Mouse (Mus musculus) kidney, embryonic 16.5 days (tissue): ENCODE measurements at regions not wholly inside any gene's neighbourhood (a gene's known extent, or its start where the extent isn't known, plus 50 kb on each side); places are given as distances from the start of the nearest gene placed in this dataset.

ENCODE experiments used
- ATAC-seq: fragments of 200-750 bp; cut with Nextera tagmentation; 2 replicates; pipeline ENCODE4 v1.8.0; 2017; ENCODE audit warnings: moderate TSS enrichment; ENCODE audit not compliant: low FRiP score, low TSS enrichment
- H3K27ac ChIP-seq: fragments of 300-500 bp; sonication (generic); 2 replicates; pipeline ENCODE4 v1.5.1; 2014; ENCODE audit warnings: low read length
- H3K27me3 ChIP-seq: fragments of 300-500 bp; sonication (generic); 2 replicates; pipeline ENCODE4 v1.6.1; 2014; ENCODE audit warnings: low read length, control low read depth, mixed read lengths; ENCODE audit not compliant: insufficient read depth
- H3K36me3 ChIP-seq: fragments of 300-500 bp; sonication (generic); 2 replicates; pipeline ENCODE4 v1.6.1; 2014; ENCODE audit warnings: low read length, control low read depth, mixed read lengths; ENCODE audit not compliant: insufficient read depth
- H3K4me1 ChIP-seq: fragments of 300-500 bp; sonication (generic); 2 replicates; pipeline ENCODE4 v1.6.1; 2014; ENCODE audit warnings: low read length, control low read depth, mixed read lengths; ENCODE audit not compliant: insufficient read depth
- H3K4me2 ChIP-seq: fragments of 300-500 bp; sonication (generic); replicated peaks from 2 replicates; pipeline ENCODE4 v1.6.1; 2014; ENCODE audit warnings: low read depth, low read length
- H3K4me3 ChIP-seq: fragments of 300-500 bp; sonication (generic); 2 replicates; pipeline ENCODE4 v1.5.1; 2014; ENCODE audit warnings: mild to moderate bottlenecking, low read length
- H3K9ac ChIP-seq: fragments of 300-500 bp; sonication (generic); replicated peaks from 2 replicates; pipeline ENCODE4 v1.6.1; 2014; ENCODE audit warnings: low read length
- H3K9me3 ChIP-seq: fragments of 300-500 bp; sonication (generic); 2 replicates; pipeline ENCODE4 v1.6.1; 2016; ENCODE audit warnings: low read length, control low read depth
- WGBS: fragments of 180-500 bp; shearing (Covaris S2); extraction: QIAGEN DNeasy Blood & Tissue Kit; methylation state at CpG from one replicate; pipeline ENCODE4 v1.1.7; 2014; 5-methylcytosine and 5-hydroxymethylcytosine counted together

DNA sequence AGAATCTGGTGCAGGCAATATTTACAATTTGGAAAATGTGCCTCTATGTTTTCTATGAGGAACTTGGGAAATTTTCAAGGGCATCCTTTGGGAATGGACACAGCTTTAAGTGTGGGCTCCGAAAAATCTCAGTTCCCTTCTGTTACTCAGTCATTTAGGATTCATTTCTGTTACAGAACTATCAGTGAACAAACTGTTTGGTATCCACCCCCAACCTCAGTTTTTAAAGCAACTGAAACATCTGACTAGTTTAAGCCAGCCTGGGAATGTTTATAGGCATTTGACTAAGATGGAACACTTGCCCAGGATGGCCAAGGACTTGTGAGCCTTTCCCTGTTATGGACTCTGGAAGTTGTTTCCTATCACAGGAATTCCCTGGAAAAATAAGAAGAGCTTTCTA is 280.0 kb upstream of the Prickle1 start:
- Histone ChIP-seq H3K36me3 (no peaks in the 10 kb centered on the region), H3K9me3 (no peaks in the 10 kb centered on the region), H3K27me3 (no peaks in the 10 kb centered on the region), H3K4me2 (no peak overlapping the region), H3K4me1 (peaks cover 4% of the 10 kb centered on the region; the same call in 1 of the 2 replicates), H3K9ac (no peak overlapping the region), H3K27ac (no peak overlapping the region), H3K4me3 (no peak overlapping the region)
- ATAC-seq, result no peak
- WGBS, result 86% methylated on average over 1 of the region's 1 CpGs

DNA sequence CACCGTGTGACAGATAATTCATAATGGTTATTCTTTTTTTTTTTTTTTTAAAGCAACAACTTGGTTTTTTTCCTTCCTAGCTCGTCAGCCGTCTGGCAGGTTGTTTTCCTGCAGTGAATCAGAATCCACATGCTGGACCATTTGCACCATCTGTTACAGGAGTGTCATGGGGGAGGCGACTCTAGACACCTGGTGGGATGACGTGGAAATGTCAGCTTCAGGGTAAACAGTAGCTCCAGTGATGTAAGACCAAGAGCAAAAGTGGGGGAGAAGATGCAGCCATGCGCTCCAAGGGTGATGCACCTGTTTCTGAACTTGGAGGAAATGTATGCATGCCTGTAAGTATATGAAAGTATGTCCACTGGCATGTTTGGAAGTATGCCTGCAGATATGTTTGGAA is 278.5 kb upstream of the Prickle1 start:
- WGBS, result 57% methylated on average over 6 of the region's 6 CpGs
- Histone ChIP-seq H3K9me3 (no peaks in the 10 kb centered on the region), H3K4me1 (no peaks in the 10 kb centered on the region), H3K9ac (no peak overlapping the region), H3K4me2 (no peak overlapping the region), H3K27ac (no peak overlapping the region), H3K36me3 (no peaks in the 10 kb centered on the region), H3K27me3 (no peaks in the 10 kb centered on the region), H3K4me3 (no peak overlapping the region)
- no peak for ATAC-seq

DNA sequence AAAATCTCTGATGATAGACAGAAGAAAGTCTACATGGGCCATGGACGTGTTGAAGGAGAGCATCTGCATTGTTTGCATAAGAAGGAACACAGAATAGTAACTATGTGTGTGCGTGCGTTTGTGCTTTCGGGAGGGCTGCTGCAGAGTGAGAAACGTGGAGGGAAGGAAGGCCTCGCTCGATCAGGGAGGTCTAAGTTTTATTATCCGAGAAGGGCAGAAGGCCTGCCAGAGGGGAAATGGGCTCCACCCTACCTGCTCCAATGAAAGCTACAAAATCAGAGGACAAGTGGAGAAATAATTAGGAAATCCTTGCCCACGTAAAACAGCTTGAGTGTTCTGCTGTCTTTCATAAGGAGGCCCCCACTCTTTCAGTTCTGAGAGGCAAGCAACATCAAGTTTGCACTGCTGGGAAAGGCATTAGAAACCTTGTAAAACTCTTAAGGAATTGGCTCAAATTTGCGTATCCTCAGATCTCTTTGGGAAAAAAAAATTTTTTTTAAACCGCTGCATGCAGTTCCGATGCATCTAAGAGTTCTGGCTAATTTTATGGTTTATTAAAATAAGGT is 261.7 kb upstream of the Prickle1 start:
- no peak for ATAC-seq
- H3K4me3 ChIP-seq, result no peak overlapping the region
- no peak overlapping the region for H3K27ac ChIP-seq
- no peak overlapping the region for H3K9ac ChIP-seq
- no peak overlapping the region for H3K4me2 ChIP-seq
- peaks cover 7% of the 10 kb centered on the region; the same call in 1 of the 2 replicates for H3K4me1 ChIP-seq
- H3K36me3 ChIP-seq, result no peaks in the 10 kb centered on the region
- no peaks in the 10 kb centered on the region for H3K27me3 ChIP-seq
- 57% methylated on average over 12 of the region's 12 CpGs for WGBS
- 0 out of 2 replicates have a peak, but pooled peaks cover 4% of the 10 kb centered on the region for H3K9me3 ChIP-seq

- Histone ChIP-seq H3K4me1 (peaks cover 11% of the 10 kb centered on the region; the same call in 1 of the 2 replicates), H3K27ac (peak overlapping the region; percentile 62; the same call in 1 of the 2 replicates), H3K9me3 (0 out of 2 replicates have a peak, but pooled peaks cover 4% of the 10 kb centered on the region), H3K36me3 (no peaks in the 10 kb centered on the region), H3K4me3 (no peak overlapping the region), H3K27me3 (no peaks in the 10 kb centered on the region), H3K9ac (no peak overlapping the region), H3K4me2 (no peak overlapping the region)
- WGBS, result 22% methylated on average over 3 of the region's 3 CpGs
- ATAC-seq, result peak; percentile 39; the same call in 1 of the 2 replicates
Observed at GRCm38 (mm10) chr15:93853221-93853620, 257.5 kb upstream of the Prickle1 start.

DNA sequence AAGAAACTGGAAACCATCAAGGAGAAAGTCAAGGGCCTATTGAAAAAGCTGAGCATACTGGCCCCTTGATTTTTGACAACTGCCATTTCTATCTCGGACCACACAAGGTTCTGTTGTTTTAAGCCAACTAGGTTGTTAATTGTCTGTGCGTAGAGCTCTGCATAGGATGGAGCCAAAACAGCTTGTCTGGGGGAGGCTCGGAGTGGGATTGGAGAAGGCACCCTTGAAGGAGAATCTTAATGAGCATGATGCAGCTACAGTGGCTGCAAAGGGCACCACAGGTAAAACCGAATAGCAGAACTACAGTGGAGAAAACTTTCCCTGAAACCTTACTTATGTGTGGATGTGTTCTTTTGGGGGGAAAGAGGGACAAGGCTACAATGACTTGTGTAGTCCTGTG is 256.4 kb upstream of the Prickle1 start:
- peaks cover 11% of the 10 kb centered on the region; the same call in 1 of the 2 replicates for H3K4me1 ChIP-seq
- no peaks in the 10 kb centered on the region for H3K27me3 ChIP-seq
- 83% methylated on average over 4 of the region's 4 CpGs for WGBS
- H3K4me3 ChIP-seq, result no peak overlapping the region
- no peaks in the 10 kb centered on the region for H3K36me3 ChIP-seq
- no peak overlapping the region for H3K9ac ChIP-seq
- 0 out of 2 replicates have a peak, but pooled peaks cover 4% of the 10 kb centered on the region for H3K9me3 ChIP-seq
- no peak overlapping the region for H3K27ac ChIP-seq
- no peak for ATAC-seq
- no peak overlapping the region for H3K4me2 ChIP-seq

- H3K4me2 ChIP-seq, result no peak overlapping the region
- H3K27me3 ChIP-seq, result no peaks in the 10 kb centered on the region
Observed at GRCm38 (mm10) chr15:93850388-93850787, 254.7 kb upstream of the Prickle1 start.

DNA sequence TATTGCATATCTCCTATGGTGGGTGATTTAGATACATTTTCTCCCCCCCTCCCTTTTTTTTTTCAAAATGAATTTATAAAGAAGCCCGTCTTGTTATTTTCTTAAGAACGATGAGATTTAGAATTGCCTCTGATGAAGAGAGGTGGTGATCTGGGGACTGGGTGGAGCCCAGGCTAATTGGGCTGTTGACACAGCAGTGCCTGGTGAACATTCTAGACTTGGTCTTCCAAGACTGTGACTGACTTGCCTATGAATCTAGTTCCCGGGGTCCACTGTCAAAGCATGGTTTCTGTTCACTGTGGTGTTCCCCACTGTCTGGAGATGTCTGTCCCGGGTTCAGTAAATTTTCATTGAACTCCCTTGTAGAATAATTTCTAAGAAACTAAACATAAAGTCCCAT is 253.1 kb upstream of the Prickle1 start:
- H3K36me3 ChIP-seq, result no peaks in the 10 kb centered on the region
- H3K4me2 ChIP-seq, result no peak overlapping the region
- H3K27ac ChIP-seq, result no peak overlapping the region
- H3K4me3 ChIP-seq, result no peak overlapping the region
- no peaks in the 10 kb centered on the region for H3K9me3 ChIP-seq
- no peak for ATAC-seq
- no peak overlapping the region for H3K9ac ChIP-seq
- H3K4me1 ChIP-seq, result peaks cover 14% of the 10 kb centered on the region; the same call in 1 of the 2 replicates
- 74% methylated on average over 4 of the region's 4 CpGs for WGBS
- H3K27me3 ChIP-seq, result no peaks in the 10 kb centered on the region

More at GRCm38 (mm10) chr15:93850388-93850787, 254.7 kb upstream of the Prickle1 start:
- ATAC-seq, result no peak
- 63% methylated on average over 6 of the region's 6 CpGs for WGBS
- Histone ChIP-seq H3K4me3 (no peak overlapping the region), H3K36me3 (no peaks in the 10 kb centered on the region), H3K4me1 (peaks cover 13% of the 10 kb centered on the region; the same call in 1 of the 2 replicates), H3K27ac (no peak overlapping the region), H3K9ac (no peak overlapping the region), H3K9me3 (0 out of 2 replicates have a peak, but pooled peaks cover 4% of the 10 kb centered on the region)

DNA sequence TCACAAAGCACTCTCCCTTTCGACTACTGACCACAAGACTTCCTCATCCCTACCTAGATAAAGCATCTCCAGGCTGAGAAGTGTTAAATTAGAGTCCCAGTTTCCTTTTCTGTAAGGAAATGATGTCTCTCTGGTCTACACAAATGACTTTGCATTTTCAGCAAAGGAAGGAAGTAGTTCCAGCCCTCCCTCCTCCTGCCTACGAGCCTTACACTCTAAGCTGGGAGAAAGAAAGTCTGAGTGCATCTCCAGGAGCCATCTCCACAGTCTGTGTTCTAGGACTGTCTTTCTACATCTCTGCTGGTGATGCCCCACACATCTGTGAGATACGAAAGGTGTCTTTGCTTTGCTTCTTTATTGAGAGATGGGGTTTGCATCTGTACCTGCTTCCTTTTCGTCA is 251.1 kb upstream of the Prickle1 start:
- Histone ChIP-seq H3K27me3 (no peaks in the 10 kb centered on the region), H3K9me3 (no peaks in the 10 kb centered on the region), H3K36me3 (no peaks in the 10 kb centered on the region), H3K4me1 (peaks cover 7% of the 10 kb centered on the region; the same call in 1 of the 2 replicates), H3K4me3 (no peak overlapping the region), H3K27ac (no peak overlapping the region), H3K9ac (no peak overlapping the region), H3K4me2 (no peak overlapping the region)
- no peak for ATAC-seq
- WGBS, result 92% methylated on average over 4 of the region's 4 CpGs

DNA sequence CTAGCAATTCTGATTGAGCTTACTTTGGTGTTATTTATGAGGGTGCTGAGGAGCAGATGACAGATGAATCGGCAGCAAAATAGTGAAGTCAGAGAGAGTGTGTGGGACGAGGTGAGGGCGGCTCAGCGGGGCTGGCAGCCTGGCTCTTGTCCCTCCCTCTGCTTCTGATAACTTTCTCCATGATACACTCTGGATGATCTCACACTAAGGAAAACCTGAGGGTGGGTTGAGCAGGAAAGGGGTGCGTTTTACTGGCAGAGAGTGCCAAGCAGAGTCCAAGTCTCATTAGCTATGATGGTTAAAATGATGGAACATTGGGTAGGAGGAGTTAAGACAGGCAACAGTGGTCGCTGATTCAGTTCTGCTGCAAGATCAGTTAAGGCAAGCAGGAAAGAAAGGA is 250.1 kb upstream of the Prickle1 start:
- ATAC-seq, result no peak
- H3K4me2 ChIP-seq, result no peak overlapping the region

GRCm38 (mm10) chr15:93832956-93833355 is 237.3 kb upstream of the Prickle1 start:
- Histone ChIP-seq H3K27me3 (no peaks in the 10 kb centered on the region), H3K9me3 (no peaks in the 10 kb centered on the region), H3K4me3 (no peak overlapping the region), H3K4me1 (peaks cover 11% of the 10 kb centered on the region; the same call in 1 of the 2 replicates), H3K9ac (no peak overlapping the region), H3K4me2 (no peak overlapping the region), H3K27ac (no peak overlapping the region), H3K36me3 (no peaks in the 10 kb centered on the region)
- WGBS, result 62% methylated on average over 1 of the region's 1 CpGs
- ATAC-seq, result no peak

More for the DNA sequence above, 250.1 kb upstream of the Prickle1 start:
- Histone ChIP-seq H3K4me3 (no peak overlapping the region), H3K27me3 (no peaks in the 10 kb centered on the region), H3K27ac (no peak overlapping the region), H3K9ac (no peak overlapping the region), H3K9me3 (no peaks in the 10 kb centered on the region), H3K36me3 (no peaks in the 10 kb centered on the region), H3K4me1 (peaks cover 7% of the 10 kb centered on the region; the same call in 1 of the 2 replicates)
- 49% methylated on average over 6 of the region's 6 CpGs for WGBS
